In the genomic region with DNA sequence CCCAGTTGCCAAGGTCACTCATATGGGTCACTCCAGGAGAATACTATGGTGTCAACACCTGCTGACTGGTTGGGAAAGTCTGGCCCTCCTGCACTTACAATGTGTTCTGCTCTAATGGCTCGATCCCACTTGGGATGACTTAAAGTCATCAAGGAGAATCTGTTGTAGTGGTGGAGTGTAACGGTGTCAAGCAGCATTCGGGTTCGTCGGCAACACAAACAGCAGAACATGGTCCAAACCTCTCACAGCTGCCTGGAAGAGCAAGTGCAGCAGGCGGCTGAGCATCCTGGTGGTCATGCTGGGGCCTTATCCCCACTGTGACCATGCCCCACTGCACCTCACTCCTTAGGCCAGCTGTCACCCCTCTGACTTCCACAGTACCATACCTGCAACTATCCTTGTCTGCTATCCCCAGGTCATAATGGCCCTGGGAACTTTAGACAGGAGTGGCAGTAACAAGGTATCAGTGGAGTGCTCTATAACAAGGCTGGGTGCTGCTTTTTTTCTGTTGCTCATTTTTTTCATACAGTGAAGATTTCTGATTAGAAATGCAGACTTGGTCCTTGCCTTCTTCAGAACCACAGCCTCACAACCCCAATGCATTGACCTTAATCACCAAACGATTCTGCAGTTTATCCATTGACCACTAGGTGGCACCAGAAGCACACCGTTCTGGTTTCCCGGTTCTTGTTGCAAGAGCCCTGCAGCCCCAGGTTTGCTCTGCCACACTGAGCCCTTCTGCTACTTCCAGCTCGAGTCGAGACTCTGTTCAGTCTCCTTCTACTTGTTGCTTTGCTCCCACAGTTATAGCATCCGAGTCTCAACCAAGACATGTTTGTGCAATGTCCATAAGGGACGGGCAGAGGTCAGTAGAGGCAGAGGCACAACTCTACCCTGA, we compare ENCODE assay signal across 9 mouse cellular contexts. TPM values are rescaled to one million over a fixed set of nuclear protein-coding genes. Genes with fewer than 3 reads are reported as not detected.
DNase-seq lines count a peak whose midpoint lies in the region; ATAC-seq and TF ChIP-seq lines count a peak whose summit lies in the region.
"Had no signal": no experiment of that assay in that cellular context is flagged by ENCODE, and none has a peak within 500 bp of the region (broad histone marks: within the 10 kb centered on the region; RNA-seq: fewer than 3 reads in every experiment).

No protein-coding gene starts in this region.

- TF ChIP-seq CTCF in E14TG2a.4 (conservative IDR thresholded peaks at IDR 0.05; ENCODE audit: low read length), result peak; percentile 83
- TF ChIP-seq CTCF in bone marrow macrophage, adult 2 months (IDR thresholded peaks at IDR 0.05; ENCODE audit: low read depth, low read length), result peak; percentile 78
- TF ChIP-seq CTCF in embryonic fibroblast, embryonic 13.5 days (IDR thresholded peaks at IDR 0.05; ENCODE audit: borderline replicate concordance, insufficient read depth, low read length), result peak; percentile 35; the same call in 1 of the 2 replicates

- TF ChIP-seq POLR2A in bone marrow macrophage, adult 2 months (IDR thresholded peaks at IDR 0.05; ENCODE audit: borderline replicate concordance, low read depth, low read length), result no peak
- no peak for TF ChIP-seq POLR2A in embryonic fibroblast, embryonic 13.5 days (IDR thresholded peaks at IDR 0.05; ENCODE audit: low read depth, low read length)

- H3K36me3 ChIP-seq in E14TG2a.4 (ENCODE audit: insufficient read depth, low read length), result peaks cover 82% of the 10 kb centered on the region
- peaks cover 87% of the 10 kb centered on the region for H3K36me3 ChIP-seq in liver, embryonic 16.5 days (ENCODE audit: control insufficient read depth, insufficient read depth)
- H3K36me3 ChIP-seq in neural tube, embryonic 14.5 days (ENCODE audit: control insufficient read depth, insufficient read depth, low read length), result peaks cover 17% of the 10 kb centered on the region

- peak; percentile 27 for ATAC-seq in liver, embryonic 16.5 days (ENCODE audit: low read depth)
- ATAC-seq in neural tube, embryonic 14.5 days (ENCODE audit: low read depth), result peak; percentile 63

- peaks cover 24% of the 10 kb centered on the region for H3K4me1 ChIP-seq in E14TG2a.4 (replicated peaks; ENCODE audit: low read depth, low read length)
- peaks cover 7% of the 10 kb centered on the region for H3K4me1 ChIP-seq in bone marrow macrophage, adult 2 months (ENCODE audit: control insufficient read depth, insufficient read depth, low read length)
- 0 out of 2 replicates have a peak, but pooled peaks cover 2% of the 10 kb centered on the region for H3K4me1 ChIP-seq in embryonic fibroblast, embryonic 13.5 days (ENCODE audit: control insufficient read depth, insufficient read depth, low read length)
- no peaks in the 10 kb centered on the region for H3K4me1 ChIP-seq in liver, embryonic 16.5 days (ENCODE audit: control insufficient read depth, low read depth, low read length)
- no peaks in the 10 kb centered on the region for H3K4me1 ChIP-seq in neural tube, embryonic 14.5 days (ENCODE audit: control insufficient read depth, insufficient read depth, low read length)

- no peaks in the 10 kb centered on the region for H3K27me3 ChIP-seq in E14TG2a.4 (ENCODE audit: insufficient read depth, low read length)
- no peaks in the 10 kb centered on the region for H3K27me3 ChIP-seq in liver, embryonic 16.5 days (ENCODE audit: control insufficient read depth, insufficient read depth, low read depth, low read length)
- no peaks in the 10 kb centered on the region for H3K27me3 ChIP-seq in neural tube, embryonic 14.5 days (ENCODE audit: control insufficient read depth, insufficient read depth, low read length)

- H3K4me2 ChIP-seq in liver, embryonic 16.5 days (ENCODE audit: low read depth, low read length), result no peak overlapping the region
- no peak overlapping the region for H3K4me2 ChIP-seq in neural tube, embryonic 14.5 days (ENCODE audit: low read depth, low read length)

- H3K27ac ChIP-seq in bone marrow macrophage, adult 2 months (ENCODE audit: insufficient read depth, low read depth, low read length), result no peak overlapping the region
- H3K27ac ChIP-seq in embryonic fibroblast, embryonic 13.5 days (ENCODE audit: insufficient read depth, low read length), result no peak overlapping the region
- H3K27ac ChIP-seq in liver, embryonic 16.5 days (ENCODE audit: low read length), result no peak overlapping the region
- H3K27ac ChIP-seq in neural tube, embryonic 14.5 days (ENCODE audit: low read depth, low read length), result no peak overlapping the region

- DNase-seq in heart, postnatal 14 days, result peak; percentile 70 to 85
- peak; percentile 74 to 87 for DNase-seq in kidney, postnatal 36 days
- DNase-seq in testis, postnatal 10 days (ENCODE audit: low spot score), result peak; percentile 83

- 58% methylated on average over 13 of the region's 13 CpGs for WGBS in liver, embryonic 16.5 days (ENCODE audit: insufficient replicate concordance)
- 61% methylated on average over 13 of the region's 13 CpGs for WGBS in neural tube, embryonic 14.5 days

- H3K9ac ChIP-seq in liver, embryonic 16.5 days (ENCODE audit: low read depth, low read length), result no peak overlapping the region
- H3K9ac ChIP-seq in neural tube, embryonic 14.5 days (replicated peaks; ENCODE audit: low read depth, low read length), result no peak overlapping the region

- no peaks in the 10 kb centered on the region for H3K9me3 ChIP-seq in E14TG2a.4 (ENCODE audit: low read length)
- H3K9me3 ChIP-seq in liver, embryonic 16.5 days (replicated peaks; ENCODE audit: control insufficient read depth, low read length), result no peaks in the 10 kb centered on the region
- no peaks in the 10 kb centered on the region for H3K9me3 ChIP-seq in neural tube, embryonic 14.5 days (ENCODE audit: control insufficient read depth, low read length)

- no peak overlapping the region for H3K4me3 ChIP-seq in E14TG2a.4 (replicated peaks; ENCODE audit: low read length)
- H3K4me3 ChIP-seq in bone marrow macrophage, adult 2 months (ENCODE audit: insufficient read depth, low read length), result no peak overlapping the region
- no peak overlapping the region for H3K4me3 ChIP-seq in embryonic fibroblast, embryonic 13.5 days (ENCODE audit: insufficient read depth, low read length)
- H3K4me3 ChIP-seq in liver, embryonic 16.5 days (ENCODE audit: low read depth, low read length), result no peak overlapping the region
- no peak overlapping the region for H3K4me3 ChIP-seq in neural tube, embryonic 14.5 days (ENCODE audit: low read depth, low read length)

- intact Hi-C loops in heart, postnatal 14 days (cut with DNase I), result loop anchor here (1.0 to 5.0 kb wide), 4 partner anchors 114 to 394 kb away; partner anchors contain the start of gene Tert

RNA-seq across cellular contexts. Expression of gene Slc6a3, which starts 23.5 kb away (rescaled TPM):
- polyA plus RNA-seq in bone marrow macrophage, adult 2 months (2012; ENCODE audit: insufficient read depth, insufficient read length, missing spikeins), result not detected in 2 replicates
- polyA plus RNA-seq in embryonic fibroblast, embryonic 13.5 days (2011; ENCODE audit: insufficient read length, low read depth, missing spikeins), result not detected in 2 replicates
- total RNA-seq in heart, postnatal 14 days (2021), result not detected
- 0.63 and 0.67 TPM in 2 replicates for polyA plus RNA-seq in liver, embryonic 16.5 days (2015; fragmentation: Nextera tagmentation; extraction: Ambion mirVana)
- 0.12 TPM in 1 of 2 replicates, not detected in the other for polyA plus RNA-seq in neural tube, embryonic 14.5 days (2014; fragmentation: Nextera tagmentation; extraction: Ambion mirVana)
- total RNA-seq: gastrocnemius, postnatal 36 days had no signal

RNA-seq across cellular contexts. Expression of gene Lpcat1, which starts 46.0 kb away (rescaled TPM):
- polyA plus RNA-seq in bone marrow macrophage, adult 2 months (2012; ENCODE audit: insufficient read depth, insufficient read length, missing spikeins), result 39.5 and 45.3 TPM in 2 replicates
- polyA plus RNA-seq in embryonic fibroblast, embryonic 13.5 days (2011; ENCODE audit: insufficient read length, low read depth, missing spikeins), result 20.1 and 21.5 TPM in 2 replicates
- total RNA-seq in heart, postnatal 14 days (2021), result 10 to 100 TPM in 1 of 2 experiments, 1 to 10 TPM in 1; 8.0 to 10.6 TPM
- polyA plus RNA-seq in liver, embryonic 16.5 days (2015; fragmentation: Nextera tagmentation; extraction: Ambion mirVana), result 59.4 and 64.7 TPM in 2 replicates
- polyA plus RNA-seq in neural tube, embryonic 14.5 days (2014; fragmentation: Nextera tagmentation; extraction: Ambion mirVana), result 74.9 and 80.1 TPM in 2 replicates
